Mouse (Mus musculus) MEL-GATA-1-ER (cell line): ENCODE measurements at regions not wholly inside any gene's neighbourhood (a gene's known extent, or its start where the extent isn't known, plus 50 kb on each side); places are given as distances from the start of the nearest gene placed in this dataset.

Experiments
- DNase-seq: peaks from one replicate; pipeline ENCODE4 v3.0.0-alpha.2; 2012; ENCODE audit warnings: low read depth; ENCODE audit errors: extremely low read depth

GRCm38 (mm10) chr9:14091099-14091930 lies 183.6 kb upstream of the Sesn3 start:
- no peak for DNase-seq

GRCm38 (mm10) chr9:14092996-14093442 lies 181.8 kb upstream of the Sesn3 start:
- peak; percentile 11 for DNase-seq

DNA sequence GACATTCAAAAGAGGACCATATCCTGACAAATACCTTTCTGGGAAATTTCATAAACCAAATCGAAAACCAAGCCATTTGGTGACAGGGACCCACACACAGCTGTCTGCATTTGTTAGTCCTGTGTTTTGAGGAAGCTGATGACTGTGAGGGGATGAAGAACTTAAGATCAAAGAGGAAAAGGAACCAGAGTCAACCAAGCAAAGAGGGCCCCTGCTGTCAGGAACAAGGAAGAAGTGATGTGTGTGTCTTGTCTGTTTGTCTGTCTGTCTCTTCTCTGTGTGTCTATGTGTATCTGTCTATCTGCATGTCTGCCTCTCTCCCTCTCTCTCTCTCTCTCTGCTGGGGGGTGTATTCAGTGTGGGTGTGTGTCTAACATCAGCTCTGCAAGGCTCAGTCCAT lies 171.3 kb upstream of the Sesn3 start:
- DNase-seq: no peak

DNA sequence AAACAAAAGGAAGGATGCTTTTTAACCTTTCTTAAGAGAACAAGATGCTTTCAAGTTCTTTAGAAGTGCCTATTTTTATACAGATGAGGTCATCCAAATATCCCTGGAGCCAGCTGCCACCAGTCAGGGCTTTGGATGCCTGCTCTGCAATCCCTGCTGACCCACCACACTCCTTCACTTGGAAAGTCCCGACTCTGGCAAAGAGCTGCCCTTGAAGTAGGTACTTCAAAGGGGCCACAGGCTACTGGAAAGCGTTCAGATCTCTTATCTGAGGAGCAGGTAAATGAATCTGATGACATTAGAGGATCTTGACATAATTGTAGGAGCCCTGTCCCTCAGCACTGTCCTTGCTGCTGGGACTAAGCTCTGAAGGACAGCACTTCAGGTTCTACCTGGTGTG lies 169.9 kb upstream of the Sesn3 start:
- DNase-seq: no peak

- no peak for DNase-seq
Observed at GRCm38 (mm10) chr9:14106371-14106770, 168.5 kb upstream of the Sesn3 start.

DNA sequence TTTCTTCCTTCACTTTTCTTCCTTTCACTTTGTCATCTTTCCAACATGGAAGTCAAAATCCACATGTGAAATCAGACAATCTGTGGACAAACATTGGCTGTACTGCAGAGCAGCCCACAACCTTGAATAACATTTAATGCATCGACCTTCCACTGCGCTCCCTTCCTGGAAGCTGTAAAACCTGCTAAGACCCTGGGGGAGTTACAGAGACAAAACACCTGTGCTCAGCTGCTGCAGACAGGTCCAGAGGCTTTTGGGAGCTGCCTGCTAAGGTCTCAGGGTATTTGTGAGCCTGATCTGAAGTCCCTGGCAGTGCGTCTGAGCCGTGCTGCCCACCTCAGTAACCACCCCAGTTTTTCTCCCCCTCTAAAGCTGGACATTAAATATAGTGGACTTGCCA lies 166.1 kb upstream of the Sesn3 start:
- DNase-seq: no peak

- no peak for DNase-seq
Observed at GRCm38 (mm10) chr9:14109492-14109891, 165.4 kb upstream of the Sesn3 start.

DNA sequence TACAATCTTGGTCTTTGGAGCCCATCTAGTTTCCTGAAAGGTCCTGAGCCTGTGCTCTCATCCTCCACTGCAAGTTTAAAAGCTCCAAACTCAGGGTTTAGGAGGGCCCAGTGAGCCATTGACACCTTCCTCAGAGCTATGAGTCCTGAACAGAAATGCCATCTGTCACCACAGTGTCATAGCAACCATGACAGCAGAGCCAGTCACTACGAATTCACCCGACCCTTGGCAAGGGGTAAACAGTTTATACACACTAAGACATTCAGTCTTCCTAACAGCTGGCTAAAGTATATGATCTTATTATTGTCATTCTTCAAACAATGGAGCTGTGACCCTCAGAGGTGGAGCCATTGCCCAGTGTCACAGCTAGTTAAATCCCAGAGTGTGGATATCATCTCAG lies 163.2 kb upstream of the Sesn3 start:
- no peak for DNase-seq

DNA sequence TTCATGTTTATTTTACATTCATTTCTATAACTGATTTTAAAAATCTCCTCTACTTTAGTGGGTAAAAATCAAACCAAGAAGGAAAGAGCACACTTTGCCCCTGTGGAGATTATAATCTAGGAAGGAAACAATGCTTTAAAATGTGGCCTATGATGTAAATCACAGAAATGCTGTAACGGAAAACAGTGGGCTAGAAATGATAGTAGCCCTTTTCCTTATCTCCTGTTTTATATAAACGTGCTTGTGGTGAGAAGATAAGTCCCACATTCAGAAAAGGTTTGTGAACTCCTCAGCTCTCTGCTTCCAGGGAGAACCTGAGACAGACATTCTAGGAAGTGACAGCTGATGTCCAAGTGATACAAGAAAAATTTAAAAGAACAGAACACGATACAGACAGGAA lies 159.3 kb upstream of the Sesn3 start:
- DNase-seq: no peak

DNA sequence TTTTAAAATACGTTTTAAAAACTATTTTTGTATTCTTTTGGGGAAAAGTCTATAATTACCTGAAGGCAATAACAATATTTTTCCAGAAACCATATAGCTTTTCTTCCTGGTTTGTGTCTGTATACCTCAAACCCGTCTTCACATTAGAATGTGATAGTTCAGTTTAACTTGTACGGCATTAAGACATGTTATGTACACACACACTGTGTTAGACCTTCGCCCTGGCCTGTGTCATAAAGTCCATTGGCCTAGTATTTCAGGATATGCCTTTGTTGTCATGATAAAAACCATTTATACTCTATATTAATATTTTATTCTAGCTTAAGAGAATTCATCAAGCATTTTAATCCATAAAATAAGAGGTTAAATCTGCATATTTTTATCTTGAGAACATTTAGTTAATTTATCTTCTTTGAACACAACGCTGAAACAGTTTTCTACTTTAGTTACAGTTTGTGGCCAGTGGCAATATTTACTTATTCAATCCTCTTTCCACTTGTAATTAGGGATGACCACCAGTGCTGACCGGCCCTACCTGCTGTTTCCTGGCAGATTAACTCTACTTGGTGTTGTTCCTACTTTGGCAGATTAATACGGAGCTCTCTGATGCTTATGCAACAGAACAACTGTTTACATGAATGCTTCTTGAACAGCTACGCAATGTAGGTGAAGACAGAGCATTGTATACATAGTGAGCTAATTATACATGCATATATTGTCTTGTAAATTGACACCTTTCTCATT lies 158.6 kb upstream of the Sesn3 start:
- DNase-seq: no peak

DNA sequence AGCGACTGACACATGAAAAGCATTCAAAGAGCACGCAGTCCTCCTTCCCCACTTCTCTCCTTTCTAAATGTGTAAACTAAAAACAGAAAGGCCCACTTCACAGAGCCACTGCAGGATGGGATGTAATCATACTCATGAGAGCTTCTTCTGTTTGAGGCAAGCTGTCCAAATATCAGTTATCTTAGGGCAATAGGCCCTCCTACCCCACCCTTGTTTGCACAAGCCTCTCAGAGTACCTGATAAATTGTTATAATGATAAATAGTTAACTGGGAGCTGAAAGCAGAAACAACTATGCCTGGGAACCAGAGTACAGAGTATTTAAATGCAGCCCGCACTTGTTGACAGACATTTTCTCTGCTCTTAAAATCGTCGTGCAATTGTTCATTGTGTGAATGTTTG lies 141.5 kb upstream of the Sesn3 start:
- DNase-seq: no peak

- no peak for DNase-seq
Observed at GRCm38 (mm10) chr9:14134894-14135450, 139.9 kb upstream of the Sesn3 start.

- no peak for DNase-seq
Observed at GRCm38 (mm10) chr9:14141321-14141720, 133.5 kb upstream of the Sesn3 start.

- DNase-seq: no peak
Observed at GRCm38 (mm10) chr9:14143988-14144387, 130.9 kb upstream of the Sesn3 start.

DNA sequence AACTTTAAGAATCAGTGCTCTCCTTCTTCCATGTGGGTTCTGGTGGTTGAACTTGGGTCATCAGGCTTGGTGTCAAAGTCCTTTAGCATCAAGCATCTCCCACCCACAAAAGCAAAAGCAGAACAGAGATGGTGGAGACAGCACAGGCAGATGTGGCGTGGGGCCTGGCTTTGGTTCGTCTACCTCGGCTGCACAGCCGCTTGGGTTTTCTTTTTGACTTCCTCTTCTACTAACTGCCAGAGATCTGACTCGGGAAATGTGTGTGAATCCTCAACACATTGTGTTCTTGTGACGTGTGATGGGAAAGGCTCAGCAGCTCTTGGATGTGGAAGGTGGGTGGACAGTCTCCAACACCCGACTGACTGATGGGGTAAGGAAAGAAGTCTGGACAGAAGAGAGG lies 127.8 kb upstream of the Sesn3 start:
- no peak for DNase-seq

DNA sequence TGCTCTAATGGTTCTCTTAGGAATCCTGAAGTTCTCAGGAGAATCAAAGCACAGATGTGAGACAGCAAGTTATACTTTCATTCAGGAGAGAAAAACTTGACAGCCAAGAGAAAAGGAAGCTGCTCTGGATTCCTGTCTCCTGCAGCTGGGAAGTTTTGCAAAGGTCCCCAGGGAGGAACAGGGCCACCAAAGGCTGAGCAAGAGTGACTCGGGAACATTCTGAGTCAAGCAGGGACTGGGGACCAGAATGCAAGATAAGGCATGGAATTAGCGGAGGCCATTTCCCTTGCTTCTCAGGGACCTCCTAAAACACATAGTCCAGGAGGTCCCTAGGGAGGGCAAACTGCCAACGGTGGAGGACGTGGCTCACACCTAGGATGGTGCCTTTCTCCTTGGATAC lies 127.1 kb upstream of the Sesn3 start:
- no peak for DNase-seq

DNA sequence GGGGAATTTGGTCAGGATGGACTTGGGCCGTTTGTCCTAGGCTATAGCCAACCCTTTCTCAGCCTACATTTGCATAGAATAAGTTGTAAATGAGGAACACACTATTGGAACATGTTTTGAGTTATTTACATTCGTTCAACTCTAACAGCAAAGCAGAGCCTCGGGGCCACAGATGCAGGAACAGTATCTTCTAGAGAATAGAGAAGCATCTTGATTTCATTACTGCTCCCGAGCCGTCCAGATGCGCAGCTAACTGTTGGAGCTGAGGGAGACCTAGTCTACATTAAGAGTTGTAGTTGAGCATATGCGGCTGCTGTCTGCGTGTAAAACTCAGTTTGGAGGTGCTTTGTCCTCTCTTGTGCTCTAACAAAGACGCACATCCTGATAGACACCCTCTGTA lies 124.6 kb upstream of the Sesn3 start:
- DNase-seq: no peak

- no peak for DNase-seq
Observed at GRCm38 (mm10) chr9:14156967-14157366, 117.9 kb upstream of the Sesn3 start.

GRCm38 (mm10) chr9:14158096-14158837 lies 116.6 kb upstream of the Sesn3 start:
- DNase-seq: no peak

GRCm38 (mm10) chr9:14160207-14160606 lies 114.7 kb upstream of the Sesn3 start:
- DNase-seq: no peak

DNA sequence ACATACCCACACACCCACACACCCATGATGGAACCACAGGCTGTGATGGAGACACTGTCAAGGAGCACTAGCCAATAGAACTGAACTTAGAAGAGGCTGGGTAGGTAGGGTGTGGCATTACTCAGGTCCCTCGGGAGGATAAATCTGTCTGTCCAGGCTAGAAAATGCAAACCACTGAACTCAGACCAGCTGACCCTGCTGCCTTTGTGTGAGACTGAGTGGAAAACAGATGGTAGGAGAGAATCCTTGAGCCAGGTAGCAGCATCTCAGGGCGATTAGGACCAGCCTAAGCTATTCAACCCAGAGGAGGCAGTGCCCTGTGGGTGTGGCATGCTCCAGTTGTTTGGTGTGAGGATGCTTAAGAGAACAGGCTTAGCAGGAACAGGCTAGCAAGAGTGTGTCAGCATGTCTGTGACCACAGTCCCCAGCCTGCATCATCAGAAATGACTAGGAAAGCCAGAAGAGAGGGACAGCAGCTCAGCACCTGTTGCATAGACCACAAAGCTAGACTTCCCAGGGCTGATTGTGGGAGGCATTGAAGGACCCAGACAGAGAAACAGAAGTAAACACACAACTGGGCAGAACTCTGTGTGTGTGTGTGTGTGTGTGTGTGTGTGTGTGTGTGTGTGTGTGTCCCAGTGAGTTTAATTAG lies 103.2 kb upstream of the Sesn3 start:
- DNase-seq: no peak
